In genomic region chr16:95527561-95527960, GRCm38 (mm10) we compare ENCODE assay signal across 28 mouse cellular contexts. TPM values are rescaled to one million over a fixed set of nuclear protein-coding genes. Genes with fewer than 3 reads are reported as not detected.
"Had no signal": no experiment of that assay in that cellular context is flagged by ENCODE, and none has a peak within 500 bp of the region (broad histone marks: within the 10 kb centered on the region; RNA-seq: fewer than 3 reads in every experiment).

No protein-coding gene starts in this region.

- H3K9me3 ChIP-seq: embryonic facial prominence, embryonic 10.5 days; embryonic facial prominence, embryonic 12.5 days; embryonic facial prominence, embryonic 13.5 days; embryonic facial prominence, embryonic 15.5 days; forebrain, embryonic 10.5 days; forebrain, embryonic 12.5 days; forebrain, embryonic 13.5 days; forebrain, embryonic 15.5 days had no signal

- H3K27ac ChIP-seq: embryonic facial prominence, embryonic 10.5 days; embryonic facial prominence, embryonic 12.5 days; embryonic facial prominence, embryonic 13.5 days; embryonic facial prominence, embryonic 15.5 days; forebrain, embryonic 10.5 days; forebrain, embryonic 12.5 days; forebrain, embryonic 13.5 days; forebrain, embryonic 15.5 days; gastrocnemius, adult 2 months; heart, adult 2 months had no signal

- H3K9ac ChIP-seq: embryonic facial prominence, embryonic 12.5 days; embryonic facial prominence, embryonic 13.5 days; embryonic facial prominence, embryonic 15.5 days; forebrain, embryonic 12.5 days; forebrain, embryonic 13.5 days; forebrain, embryonic 15.5 days; forebrain, postnatal 0 days had no signal

- H3K4me3 ChIP-seq: embryonic facial prominence, embryonic 10.5 days; embryonic facial prominence, embryonic 12.5 days; embryonic facial prominence, embryonic 13.5 days; embryonic facial prominence, embryonic 15.5 days; erythroblast, embryonic 14.5 days; forebrain, embryonic 10.5 days; forebrain, embryonic 12.5 days; forebrain, embryonic 13.5 days; forebrain, embryonic 15.5 days; gastrocnemius, adult 2 months; heart, adult 2 months had no signal

- ATAC-seq: forebrain, embryonic 13.5 days; forebrain, embryonic 14.5 days; forebrain, embryonic 15.5 days; forebrain, embryonic 16.5 days; forebrain, postnatal 0 days had no signal

- DNase-seq: cerebellum, adult 2 months; cerebellum, adult 8-10 months; cerebellum, adult 9-10 months; cerebellum, adult 9-11 months; cerebellum, postnatal 10 days; cerebellum, postnatal 14 days; cerebellum, postnatal 25 days; cerebellum, postnatal 36 days; embryo, embryonic 11 days; forebrain, postnatal 0 days; gastrocnemius, adult 2 months; gastrocnemius, postnatal 10 days; gastrocnemius, postnatal 14 days; gastrocnemius, postnatal 25 days; gastrocnemius, postnatal 36 days; heart, adult 18-20 months; heart, adult 2 months had no signal

- H3K4me2 ChIP-seq: embryonic facial prominence, embryonic 12.5 days; embryonic facial prominence, embryonic 13.5 days; embryonic facial prominence, embryonic 15.5 days; forebrain, embryonic 12.5 days; forebrain, embryonic 13.5 days; forebrain, embryonic 15.5 days had no signal

- H3K4me1 ChIP-seq: embryonic facial prominence, embryonic 10.5 days; embryonic facial prominence, embryonic 12.5 days; embryonic facial prominence, embryonic 15.5 days; forebrain, embryonic 10.5 days; forebrain, embryonic 12.5 days; forebrain, embryonic 13.5 days; forebrain, embryonic 15.5 days had no signal

- H3K36me3 ChIP-seq: embryonic facial prominence, embryonic 10.5 days; embryonic facial prominence, embryonic 15.5 days; forebrain, embryonic 10.5 days; forebrain, embryonic 12.5 days; forebrain, embryonic 15.5 days had no signal

- H3K27me3 ChIP-seq: embryonic facial prominence, embryonic 12.5 days; embryonic facial prominence, embryonic 13.5 days; embryonic facial prominence, embryonic 15.5 days; forebrain, embryonic 12.5 days; forebrain, embryonic 13.5 days; forebrain, embryonic 15.5 days had no signal

RNA-seq across cellular contexts. Expression of gene Erg, which starts 58.8 kb away (rescaled TPM):
- polyA plus RNA-seq: erythroblast, embryonic 14.5 days had no signal
